Mouse (Mus musculus) embryonic facial prominence, embryonic 10.5 days (tissue): ENCODE results near the gene Immt. TPM values are rescaled to one million over a fixed set of nuclear protein-coding genes. Genes with fewer than 3 reads are reported as not detected.
A peak's percentile ranks its signal among the peaks of the same experiment; 100 is the strongest.
"Not testable (repeated sequence)": the region's sequence is repeated elsewhere in the genome, so short reads cannot be mapped to it uniquely, and the experiment has no call there.

Experiments used
- DNase-seq: peaks from one replicate; pipeline ENCODE4 v3.0.0-alpha.2; 2017; ENCODE audit warnings: low spot score
- H3K27ac ChIP-seq: fragments of 300-500 bp; sonication (generic); replicated peaks from 2 replicates; pipeline ENCODE4 v1.5.1; 2016; ENCODE audit warnings: mild to moderate bottlenecking
- H3K27me3 ChIP-seq: fragments of 300-500 bp; sonication (generic); replicated peaks from 2 replicates; pipeline ENCODE4 v1.6.1; 2016; ENCODE audit warnings: low read depth, mild to moderate bottlenecking; ENCODE audit not compliant: poor library complexity, severe bottlenecking
- H3K36me3 ChIP-seq: fragments of 300-500 bp; sonication (generic); replicated peaks from 2 replicates; pipeline ENCODE4 v1.6.1; 2016; ENCODE audit warnings: mild to moderate bottlenecking, moderate library complexity
- H3K4me1 ChIP-seq: fragments of 300-500 bp; sonication (generic); 2 replicates; pipeline ENCODE4 v1.6.1; 2016
- H3K4me3 ChIP-seq: fragments of 300-500 bp; sonication (generic); 2 replicates; pipeline ENCODE4 v1.5.1; 2016; ENCODE audit warnings: mild to moderate bottlenecking, moderate library complexity
- H3K9me3 ChIP-seq: fragments of 300-500 bp; sonication (generic); 2 replicates; pipeline ENCODE4 v1.6.1; 2016; ENCODE audit warnings: mild to moderate bottlenecking
- WGBS: fragments of 180-500 bp; shearing (Covaris S2); methylation state at CpG from one replicate; pipeline ENCODE4 v1.1.7; 2016; 5-methylcytosine and 5-hydroxymethylcytosine counted together
- polyA plus RNA-seq: library from polyadenylated mRNA; unstranded; fragments of >200 nt; fragmentation: Nextera tagmentation; extraction: Ambion mirVana; gene quantifications from 2 replicates; pipeline ENCODE4 v1.2.1, GENCODE M21; 2016

Gene Immt
- polyA plus RNA-seq, 1 experiment from 2014 or later = 215 TPM

DNA sequence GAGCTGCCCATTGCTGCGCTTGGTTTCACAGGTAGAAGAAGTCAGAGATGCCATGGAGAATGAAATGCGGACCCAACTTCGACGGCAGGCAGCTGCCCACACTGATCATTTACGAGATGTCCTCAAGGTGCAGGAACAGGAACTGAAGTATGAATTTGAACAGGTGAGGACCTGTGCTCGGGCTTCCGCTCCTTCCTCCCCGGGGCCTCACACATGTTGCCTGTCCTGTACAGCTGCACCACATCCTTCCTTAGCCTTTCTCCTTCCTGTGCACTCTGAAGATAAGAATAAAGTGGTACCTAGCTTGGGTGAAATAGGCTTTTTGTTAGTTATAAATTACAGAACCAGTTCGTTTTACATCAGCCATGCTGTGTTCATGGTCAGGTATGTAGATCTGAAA lies 40.3 kb downstream of the Immt start:
- peaks cover 93% of the 10 kb centered on the region for H3K36me3 ChIP-seq
- DNase-seq = no peak

DNA sequence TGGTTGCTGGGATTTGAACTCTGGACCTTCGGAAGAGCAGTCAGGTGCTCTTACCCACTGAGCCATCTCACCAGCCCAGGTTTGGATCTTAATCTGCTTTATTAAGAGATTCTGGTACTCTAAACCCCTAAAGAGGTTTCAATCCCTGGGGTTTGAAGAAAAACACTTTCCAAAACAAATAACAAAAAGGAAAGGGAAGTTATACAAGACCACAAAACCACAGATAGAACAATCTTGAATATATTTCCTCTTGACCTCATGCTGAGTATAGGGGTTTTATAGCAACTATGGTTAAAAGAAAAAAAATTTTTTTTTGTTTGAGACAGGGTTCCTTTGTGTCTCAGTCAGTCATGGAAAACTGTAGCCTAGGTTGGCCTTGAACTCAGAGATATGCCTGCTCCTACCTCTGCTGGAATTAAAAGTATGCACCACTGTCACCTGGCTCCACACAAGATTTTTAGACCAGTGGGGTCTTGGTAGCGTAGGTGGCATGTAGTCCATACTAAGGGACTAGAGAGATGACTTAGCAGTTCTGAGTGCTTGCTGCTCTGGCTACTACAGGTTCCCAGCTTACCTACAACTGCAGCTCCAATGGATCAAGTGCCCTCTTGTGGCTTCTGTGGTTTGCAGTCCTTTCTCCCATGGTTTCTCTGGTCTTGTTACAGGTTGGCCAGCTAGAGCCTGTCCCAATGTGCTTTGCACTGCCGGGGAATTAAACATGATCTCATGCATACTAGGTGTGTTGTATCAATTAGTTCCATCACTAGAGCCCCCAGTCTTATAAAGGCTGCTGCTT lies 47.0 kb downstream of the Immt start:
- Histone ChIP-seq H3K4me3 (no peak overlapping the region), H3K27ac (no peak overlapping the region), H3K9me3 (no peaks in the 10 kb centered on the region), H3K36me3 (peaks cover 94% of the 10 kb centered on the region), H3K4me1 (no peaks in the 10 kb centered on the region), H3K27me3 (no peaks in the 10 kb centered on the region)
- 94% methylated on average over 3 of the region's 3 CpGs for WGBS
- no peak for DNase-seq

More for the DNA sequence above, 40.3 kb downstream of the Immt start:
- Histone ChIP-seq H3K27ac (no peak overlapping the region), H3K4me1 (no peaks in the 10 kb centered on the region), H3K9me3 (no peaks in the 10 kb centered on the region), H3K4me3 (no peak overlapping the region), H3K27me3 (no peaks in the 10 kb centered on the region)
- WGBS = 95% methylated on average over 9 of the region's 9 CpGs

DNA sequence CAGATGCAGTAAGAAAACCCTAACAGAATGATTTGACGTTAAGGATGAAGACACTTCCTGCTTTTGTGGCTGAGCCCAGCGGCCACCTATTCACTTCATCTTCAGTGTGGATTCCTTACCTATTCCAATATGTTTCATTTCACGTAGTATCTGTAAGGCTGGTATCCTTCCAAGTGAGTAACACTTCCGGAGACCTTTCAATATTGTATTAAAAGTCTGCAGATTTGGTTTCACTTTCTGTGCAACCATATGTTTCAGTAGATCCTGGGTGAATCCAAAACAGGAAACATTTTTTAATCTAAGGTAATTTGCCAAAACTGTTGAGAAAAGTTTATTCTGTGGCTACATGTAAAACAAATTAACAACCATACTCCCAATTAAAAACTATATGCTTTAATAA lies 62.1 kb downstream of the Immt start:
- 94% methylated on average over 4 of the region's 4 CpGs for WGBS
- no peak overlapping the region for H3K4me3 ChIP-seq
- peaks cover 99% of the 10 kb centered on the region for H3K36me3 ChIP-seq

DNA sequence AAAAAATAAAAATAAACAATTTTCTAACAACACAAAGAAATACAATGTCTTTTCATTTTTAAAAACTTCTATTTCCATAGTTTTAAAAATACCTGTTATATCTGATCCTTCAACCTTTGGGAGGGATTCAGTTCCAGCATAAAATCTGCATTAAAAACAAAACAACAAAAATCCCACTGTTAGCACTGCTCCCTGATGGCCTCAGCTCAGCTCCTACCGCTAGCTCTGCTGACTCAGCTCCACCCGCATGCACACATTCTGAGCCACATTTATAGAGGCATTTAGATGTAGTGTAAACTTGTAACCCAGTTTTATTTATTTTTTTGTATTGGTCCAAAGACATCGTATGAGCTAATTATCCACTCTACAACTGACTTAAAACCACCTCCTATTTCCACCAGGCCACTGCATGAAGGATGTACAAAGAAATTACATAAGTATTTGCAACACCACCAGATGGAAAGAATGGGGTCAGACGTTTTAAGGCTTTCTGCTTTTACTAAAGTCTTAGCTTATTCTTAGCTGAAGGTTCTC lies 76.6 kb downstream of the Immt start:
- 8% methylated on average over 4 of the region's 4 CpGs for WGBS
- DNase-seq = no peak
- H3K36me3 ChIP-seq = peaks cover 58% of the 10 kb centered on the region
- no peaks in the 10 kb centered on the region for H3K27me3 ChIP-seq
- H3K4me1 ChIP-seq = peaks cover 22% of the 10 kb centered on the region
- H3K9me3 ChIP-seq = no peaks in the 10 kb centered on the region
- H3K4me3 ChIP-seq = peak overlapping the region; percentile 83
- H3K27ac ChIP-seq = peak overlapping the region; percentile 96

More for the DNA sequence above, 62.1 kb downstream of the Immt start:
- Histone ChIP-seq H3K27me3 (no peaks in the 10 kb centered on the region), H3K4me1 (no peaks in the 10 kb centered on the region), H3K27ac (no peak overlapping the region), H3K9me3 (no peaks in the 10 kb centered on the region)
- DNase-seq = no peak

DNA sequence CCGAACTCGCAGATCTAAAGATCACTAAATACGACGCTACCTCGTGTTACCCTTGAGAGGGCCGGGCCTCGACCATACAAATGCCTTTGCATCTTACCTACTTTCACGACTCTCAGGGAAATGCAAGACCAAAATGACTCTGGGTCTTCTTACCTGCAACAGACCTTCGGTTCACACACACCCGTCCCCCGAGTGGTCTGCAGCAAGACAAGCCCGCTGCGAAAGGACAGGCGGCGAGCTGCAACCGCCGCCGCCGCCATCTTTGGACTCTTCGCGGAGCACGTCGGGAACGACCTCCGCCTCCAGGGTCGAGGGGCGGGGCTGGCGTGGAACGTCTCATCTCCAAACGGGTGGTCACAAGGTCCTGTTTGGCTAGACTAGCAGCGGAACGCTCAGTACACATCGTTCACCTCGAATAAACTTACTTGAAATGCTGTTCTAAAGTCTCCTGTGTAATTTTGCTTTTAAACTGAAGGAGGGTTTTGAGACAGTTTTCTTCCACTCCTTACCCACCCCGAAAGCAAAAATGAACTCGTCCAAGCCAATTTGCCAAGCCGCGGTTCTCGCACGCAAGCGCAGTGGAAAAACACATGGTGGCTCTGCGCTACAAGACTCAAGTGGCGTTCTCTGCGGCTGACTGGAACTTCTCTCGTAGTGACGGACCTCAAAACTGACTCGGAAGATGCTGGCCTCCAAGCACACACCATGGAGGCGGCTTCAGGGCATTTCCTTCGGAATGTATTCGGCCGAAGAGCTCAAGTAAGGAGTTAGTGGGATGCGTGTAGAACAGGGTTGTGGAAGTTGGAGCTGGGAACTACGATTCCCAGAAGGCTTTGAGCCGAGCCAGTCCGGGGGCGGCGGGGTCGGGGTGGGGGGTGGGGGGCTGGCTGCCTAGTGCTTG lies 77.6 kb downstream of the Immt start, which contains the start of the genes Ptcd3 and Polr1a:
Ptcd3 (minus strand) TSS at position 270 of the 901 bp plus-strand sequence.
Polr1a (plus strand) TSS at position 573 of the 901 bp plus-strand sequence.
- DNase-seq = peak; percentile 93
- Histone ChIP-seq H3K4me1 (peaks cover 22% of the 10 kb centered on the region), H3K9me3 (no peaks in the 10 kb centered on the region), H3K36me3 (peaks cover 56% of the 10 kb centered on the region), H3K27ac (peak within 1 kb of the TSS; percentile 96), H3K4me3 (peak within 1 kb of the TSS; percentile 83), H3K27me3 (no peaks in the 10 kb centered on the region)
- WGBS = under 1% methylated on average over 58 of the region's 58 CpGs

DNA sequence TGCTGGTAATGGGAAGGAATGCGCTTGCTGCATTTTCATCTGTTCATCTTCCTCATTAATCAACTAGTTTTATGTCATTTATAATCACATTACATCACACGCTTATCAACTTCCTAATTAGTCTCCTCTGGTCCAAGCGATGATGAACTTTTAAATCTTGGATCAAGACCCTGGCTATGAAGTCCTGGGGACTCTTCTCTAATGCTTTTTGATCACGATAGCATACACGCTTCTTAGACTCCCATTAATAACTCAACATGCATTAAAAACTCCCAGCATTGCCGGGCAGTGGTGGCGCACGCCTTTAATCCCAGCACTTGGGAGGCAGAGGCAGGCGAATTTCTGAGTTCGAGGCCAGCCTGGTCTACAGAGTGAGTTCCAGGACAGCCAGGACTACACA lies 78.3 kb downstream of the Immt start:
- H3K4me3 ChIP-seq = peak overlapping the region; percentile 83
- H3K27ac ChIP-seq = peak overlapping the region; percentile 96
- no peak for DNase-seq
- H3K27me3 ChIP-seq = no peaks in the 10 kb centered on the region
- 29% methylated on average over 10 of the region's 10 CpGs for WGBS
- peaks cover 22% of the 10 kb centered on the region for H3K4me1 ChIP-seq
- H3K9me3 ChIP-seq = no peaks in the 10 kb centered on the region
- H3K36me3 ChIP-seq = peaks cover 56% of the 10 kb centered on the region

DNA sequence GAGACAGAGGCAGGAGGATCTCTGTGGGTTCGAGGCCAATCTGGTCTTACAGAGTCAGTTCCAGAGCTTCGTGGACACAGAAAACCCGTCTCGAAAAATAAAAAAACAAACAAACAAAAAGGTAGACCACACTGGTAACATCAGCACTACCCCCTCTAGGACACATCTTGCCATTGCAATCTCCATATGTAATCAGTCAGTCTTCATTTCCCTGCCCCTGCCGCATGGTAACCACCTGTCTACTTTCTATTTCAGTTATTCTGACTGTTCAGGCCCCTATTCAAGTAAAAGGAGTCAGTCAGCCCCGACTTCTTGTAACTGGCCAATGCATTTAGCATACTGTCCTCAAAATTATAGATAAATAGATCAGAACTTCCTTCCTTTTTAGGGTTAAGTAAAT lies 78.7 kb downstream of the Immt start:
- H3K4me3 ChIP-seq = peak overlapping the region; percentile 83
- H3K27ac ChIP-seq = no peak overlapping the region
- DNase-seq = no peak
- peaks cover 22% of the 10 kb centered on the region for H3K4me1 ChIP-seq
- no peaks in the 10 kb centered on the region for H3K9me3 ChIP-seq
- H3K36me3 ChIP-seq = peaks cover 56% of the 10 kb centered on the region
- H3K27me3 ChIP-seq = no peaks in the 10 kb centered on the region
- WGBS = 75% methylated on average over 6 of the region's 6 CpGs

DNA sequence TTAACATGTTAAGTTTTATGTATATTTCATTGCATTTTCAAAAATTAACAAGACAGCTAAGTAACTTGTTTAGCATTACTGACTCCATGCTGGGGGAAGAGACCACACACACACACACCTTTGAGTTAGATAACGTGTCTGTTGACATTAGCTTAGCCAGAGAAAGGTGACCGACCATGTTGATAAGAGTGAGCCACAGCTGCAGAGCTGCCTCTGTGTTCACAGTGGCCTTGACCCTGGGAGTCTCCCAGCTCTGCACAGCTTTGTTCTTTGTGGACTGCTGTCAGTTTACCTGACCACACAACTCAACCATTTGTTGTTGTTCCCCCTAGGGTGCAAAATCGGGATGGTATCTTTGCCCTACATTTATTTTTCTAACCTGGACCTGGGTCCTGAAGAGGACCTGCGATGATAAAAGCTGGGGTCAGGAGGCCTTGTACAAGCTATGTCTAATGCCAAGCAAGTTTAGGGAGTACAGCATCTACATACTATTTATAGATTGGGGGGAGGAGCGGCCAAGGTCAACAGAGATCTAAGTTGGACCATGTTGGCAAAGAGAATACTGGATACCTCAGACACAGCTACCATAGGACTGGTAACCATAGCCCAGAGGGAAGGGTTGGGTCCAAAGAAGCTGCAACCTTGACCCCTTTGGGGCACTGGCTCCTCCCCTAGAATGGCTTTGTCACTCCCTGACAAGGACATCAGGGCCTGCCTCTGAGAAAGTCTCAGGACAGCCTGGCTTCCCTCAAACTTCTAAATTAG lies 80.7 kb downstream of the Immt start:
- Histone ChIP-seq H3K36me3 (peaks cover 56% of the 10 kb centered on the region), H3K4me1 (peaks cover 21% of the 10 kb centered on the region), H3K9me3 (no peaks in the 10 kb centered on the region), H3K4me3 (no peak overlapping the region), H3K27ac (no peak overlapping the region), H3K27me3 (no peaks in the 10 kb centered on the region)
- DNase-seq = no peak
- 84% methylated on average over 5 of the region's 5 CpGs for WGBS

DNA sequence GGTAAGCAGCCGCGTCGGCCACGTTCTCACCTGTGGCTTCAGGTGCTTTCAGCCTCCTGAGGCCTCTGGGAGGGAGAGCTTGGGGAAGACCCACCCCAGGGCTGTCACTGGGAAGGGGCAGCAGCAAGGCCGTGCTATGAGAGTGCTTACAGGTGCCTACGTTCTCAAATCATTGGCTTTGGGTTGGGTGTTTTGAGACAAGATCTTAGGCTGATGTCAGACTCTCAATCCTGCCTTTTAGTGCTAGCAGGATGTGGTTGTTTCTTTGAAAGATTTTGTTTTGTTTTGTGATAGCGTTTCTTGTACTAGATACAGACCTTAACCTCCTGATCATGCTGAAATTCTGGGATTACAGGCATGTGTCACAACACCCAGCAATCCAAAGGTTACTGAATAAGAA lies 89.6 kb downstream of the Immt start:
- Histone ChIP-seq H3K27me3 (no peaks in the 10 kb centered on the region), H3K27ac (no peak overlapping the region), H3K36me3 (peaks cover 100% of the 10 kb centered on the region), H3K4me1 (no peaks in the 10 kb centered on the region), H3K4me3 (no peak overlapping the region), H3K9me3 (no peaks in the 10 kb centered on the region)
- 96% methylated on average over 7 of the region's 7 CpGs for WGBS
- DNase-seq = no peak

DNA sequence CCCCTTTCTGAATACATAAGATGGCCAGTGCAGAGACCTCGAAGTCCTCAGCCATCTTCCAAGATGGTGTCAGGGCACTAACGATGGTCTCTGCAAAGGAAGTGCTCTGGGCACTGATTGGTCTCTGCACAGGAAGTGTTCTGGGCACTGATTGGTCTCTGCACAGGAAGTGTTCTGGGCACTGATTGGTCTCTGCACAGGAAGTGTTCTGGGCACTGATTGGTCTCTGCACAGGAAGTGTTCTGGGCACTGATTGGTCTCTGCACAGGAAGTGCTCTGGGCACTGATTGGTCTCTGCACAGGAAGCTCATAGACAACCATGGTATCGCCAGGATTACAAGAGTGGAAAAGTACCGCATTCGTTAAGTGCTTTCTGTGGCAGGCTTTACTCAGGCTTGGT lies 94.1 kb downstream of the Immt start:
- H3K36me3 ChIP-seq = peaks cover 98% of the 10 kb centered on the region
- WGBS = 89% methylated on average over 5 of the region's 5 CpGs
- not testable (repeated sequence) for H3K4me3 ChIP-seq, H3K4me1 ChIP-seq, DNase-seq, H3K9me3 ChIP-seq, H3K27ac ChIP-seq, H3K27me3 ChIP-seq
